Mouse (Mus musculus) E14TG2a.4 (cell line): ENCODE measurements around the gene Gm17720.

ENCODE experiments used
- CTCF ChIP-seq: conservative IDR thresholded peaks from 2 replicates; pipeline ENCODE4 v1.5.1; 2014; ENCODE audit warnings: low read length
- NANOG ChIP-seq: IDR thresholded peaks from 2 replicates; pipeline ENCODE4 v1.6.1; 2014; ENCODE audit warnings: borderline replicate concordance, low read length, mixed read lengths
- POU5F1 ChIP-seq: IDR thresholded peaks from 2 replicates; pipeline ENCODE4 v1.6.1; 2014; ENCODE audit warnings: low read length, borderline replicate concordance

DNA sequence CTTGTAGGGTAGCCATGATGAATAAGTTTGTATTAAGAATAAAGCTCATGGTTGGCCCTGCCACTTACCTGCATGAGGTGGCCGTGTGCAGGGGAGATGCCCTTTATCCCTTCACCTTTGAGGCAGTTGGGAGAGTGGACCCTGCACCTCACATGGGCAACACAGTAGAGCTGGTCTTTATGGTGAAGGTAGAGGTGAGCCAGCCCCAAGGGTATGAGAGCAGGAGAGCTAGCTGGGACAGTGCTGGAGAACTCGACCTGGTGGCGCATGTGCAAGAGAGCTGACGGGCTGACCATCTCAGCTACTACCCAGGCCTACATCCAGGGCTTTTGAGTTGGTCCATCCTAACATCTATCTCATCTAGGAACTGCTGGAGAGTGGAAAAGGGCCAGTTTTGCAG, 36.9 kb downstream of the Gm17720 start:
- no peak for TF ChIP-seq CTCF
- TF ChIP-seq NANOG, result no peak
- TF ChIP-seq POU5F1, result no peak
